Mouse (Mus musculus): Measurements from ENCODE around the gene Tecpr2. TPM values are rescaled to one million over a fixed set of nuclear protein-coding genes. Genes with fewer than 3 reads are reported as not detected.
"Not testable (repeated sequence)": the region's sequence is repeated elsewhere in the genome, so short reads cannot be mapped to it uniquely, and the experiment has no call there.

The Tecpr2 gene
- polyA plus RNA-seq, 1 experiment from 2014 or later: 5.7 TPM

DNA sequence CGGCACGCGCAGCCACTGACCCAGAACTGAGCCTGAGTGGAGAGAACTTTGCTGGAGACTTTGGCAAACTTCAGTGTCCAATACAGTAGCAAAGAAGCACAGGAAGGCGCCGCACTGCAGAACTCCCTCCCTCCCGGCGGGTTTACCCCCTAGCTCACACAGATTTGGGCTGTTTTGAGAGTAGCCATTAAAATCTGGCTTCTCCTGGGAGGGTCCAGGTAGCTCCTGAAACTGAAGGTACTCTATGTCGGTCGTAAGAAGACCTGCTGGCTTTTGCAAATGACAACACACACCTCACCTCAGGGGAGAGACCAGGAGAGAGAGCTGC lies 38.2 kb upstream of the Tecpr2 start:
- H3K4me3 ChIP-seq: peak overlapping the region; percentile 93
- WGBS: 17% methylated on average over 9 of the region's 9 CpGs
- H3K36me3 ChIP-seq: peaks cover 13% of the 10 kb centered on the region
- 0 out of 2 replicates have a peak, but pooled peaks cover 5% of the 10 kb centered on the region for H3K27me3 ChIP-seq
- H3K9me3 ChIP-seq: no peaks in the 10 kb centered on the region
- peak overlapping the region; percentile 80 for H3K27ac ChIP-seq
- ATAC-seq (ENCODE audit: insufficient number of reproducible peaks, insufficient read depth, low FRiP score, low TSS enrichment): no peak
- peaks cover 12% of the 10 kb centered on the region for H3K4me1 ChIP-seq
- peak overlapping the region; percentile 95 for H3K9ac ChIP-seq
- H3K4me2 ChIP-seq (replicated peaks): peak overlapping the region; percentile 79

DNA sequence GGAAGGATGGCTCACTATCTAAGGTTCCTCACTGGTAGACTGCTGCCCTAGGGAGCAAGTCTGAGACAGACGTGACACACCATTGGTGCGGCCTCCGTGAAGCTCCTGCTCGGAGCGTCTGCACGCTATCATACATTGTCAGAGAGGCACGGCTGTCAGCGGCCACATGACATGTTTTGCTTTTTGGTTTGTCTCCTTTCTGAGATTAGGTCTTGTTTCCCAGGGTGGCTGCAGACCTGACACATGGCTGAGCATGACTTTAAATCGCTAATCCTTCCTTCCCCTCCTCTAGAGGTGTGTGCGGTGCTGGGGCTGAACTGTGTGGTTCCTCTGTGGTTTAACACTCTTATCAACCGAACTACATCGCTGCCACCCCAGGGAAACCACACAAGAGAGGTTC lies 37.6 kb upstream of the Tecpr2 start:
- peaks cover 18% of the 10 kb centered on the region for H3K36me3 ChIP-seq
- H3K4me2 ChIP-seq (replicated peaks): peak overlapping the region; percentile 79
- no peaks in the 10 kb centered on the region for H3K9me3 ChIP-seq
- peaks cover 7% of the 10 kb centered on the region for H3K4me1 ChIP-seq
- peak overlapping the region; percentile 93 for H3K4me3 ChIP-seq
- no peaks in the 10 kb centered on the region for H3K27me3 ChIP-seq
- H3K27ac ChIP-seq: no peak overlapping the region
- peak overlapping the region; percentile 95; the same call in 1 of the 2 replicates for H3K9ac ChIP-seq
- ATAC-seq (ENCODE audit: insufficient number of reproducible peaks, insufficient read depth, low FRiP score, low TSS enrichment): no peak
- WGBS: 86% methylated on average over 12 of the region's 12 CpGs

DNA sequence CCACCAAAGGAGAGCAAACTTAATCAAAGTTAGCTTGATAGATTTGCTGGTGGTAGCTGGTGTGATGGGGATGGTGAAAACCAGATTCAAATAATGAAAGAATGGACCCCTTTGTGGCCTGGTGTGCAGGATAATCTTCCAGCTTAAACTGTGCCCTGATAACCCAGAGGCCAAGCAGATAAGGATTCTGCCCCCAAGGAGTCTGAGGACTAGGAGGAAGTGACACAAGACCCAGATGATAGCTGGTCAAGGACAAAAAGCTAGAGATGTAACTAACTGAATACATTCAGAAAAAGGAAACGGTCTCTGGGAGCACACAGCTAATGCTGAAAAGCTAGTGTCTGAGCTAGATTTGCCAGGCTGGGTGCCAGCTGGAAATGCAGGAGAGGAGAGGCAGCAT lies 37.1 kb upstream of the Tecpr2 start:
- Histone ChIP-seq H3K4me2 (replicated peaks) (no peak overlapping the region), H3K4me1 (peaks cover 7% of the 10 kb centered on the region), H3K4me3 (no peak overlapping the region), H3K27me3 (no peaks in the 10 kb centered on the region), H3K9me3 (no peaks in the 10 kb centered on the region), H3K36me3 (peaks cover 20% of the 10 kb centered on the region), H3K27ac (no peak overlapping the region), H3K9ac (no peak overlapping the region)
- 90% methylated on average over 1 of the region's 1 CpGs for WGBS
- no peak for ATAC-seq (ENCODE audit: insufficient number of reproducible peaks, insufficient read depth, low FRiP score, low TSS enrichment)

GRCm38 (mm10) chr12:110854786-110855737 lies 34.0 kb upstream of the Tecpr2 start:
- Histone ChIP-seq H3K4me1 (peaks cover 7% of the 10 kb centered on the region), H3K4me2 (replicated peaks) (no peak overlapping the region), H3K27me3 (no peaks in the 10 kb centered on the region), H3K9me3 (no peaks in the 10 kb centered on the region), H3K9ac (no peak overlapping the region; the same call in 1 of the 2 replicates), H3K27ac (0 out of 2 replicates have a peak overlapping the region, but pooled peaks have one; percentile 1), H3K36me3 (peaks cover 25% of the 10 kb centered on the region), H3K4me3 (no peak overlapping the region)
- no peak for ATAC-seq (ENCODE audit: insufficient number of reproducible peaks, insufficient read depth, low FRiP score, low TSS enrichment)
- 87% methylated on average over 32 of the region's 32 CpGs for WGBS

DNA sequence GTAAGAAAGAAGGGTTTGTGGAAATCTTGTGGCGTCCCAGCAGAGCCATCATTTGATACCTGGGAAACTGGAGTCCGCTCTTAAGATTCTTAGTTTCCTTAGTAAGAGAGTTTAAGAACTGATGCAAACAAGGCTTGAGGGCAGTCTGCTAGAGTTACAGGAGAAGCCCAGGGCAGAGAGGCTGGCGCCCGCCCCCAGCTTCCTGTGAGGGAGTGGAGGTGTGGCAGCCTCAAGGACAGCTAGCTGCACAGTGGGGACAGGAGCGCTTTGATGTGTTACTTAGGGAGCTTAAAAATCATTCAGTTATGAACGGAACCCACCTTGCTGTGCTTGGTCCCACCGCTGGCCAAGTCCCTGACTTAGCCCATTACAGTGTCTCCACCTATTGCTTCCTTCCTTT lies 31.9 kb upstream of the Tecpr2 start:
- Histone ChIP-seq H3K36me3 (peaks cover 41% of the 10 kb centered on the region), H3K27me3 (no peaks in the 10 kb centered on the region), H3K9me3 (no peaks in the 10 kb centered on the region), H3K4me2 (replicated peaks) (no peak overlapping the region), H3K9ac (no peak overlapping the region), H3K27ac (no peak overlapping the region), H3K4me1 (no peaks in the 10 kb centered on the region), H3K4me3 (no peak overlapping the region)
- no peak for ATAC-seq (ENCODE audit: insufficient number of reproducible peaks, insufficient read depth, low FRiP score, low TSS enrichment)
- 57% methylated on average over 7 of the region's 7 CpGs for whole genome bisulfite sequencing

DNA sequence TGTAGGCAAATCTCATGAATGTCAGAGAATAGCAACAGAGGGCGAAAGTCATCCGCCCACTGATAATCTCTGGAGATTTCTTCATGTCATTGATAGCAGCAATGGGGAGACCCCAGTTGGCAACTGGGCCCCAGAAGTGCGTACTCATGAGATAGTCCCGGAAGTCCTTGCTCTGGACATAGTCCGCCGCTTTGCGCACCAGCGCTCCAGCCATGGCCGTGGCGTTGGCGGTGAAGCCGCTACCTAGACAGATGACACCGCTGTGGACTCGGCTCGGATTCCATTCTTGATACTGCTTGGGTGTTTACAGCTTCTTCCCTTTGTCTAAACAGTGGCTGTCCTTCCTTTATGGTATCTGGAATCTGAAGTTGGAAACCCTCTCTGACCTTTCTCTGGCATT lies 30.4 kb upstream of the Tecpr2 start:
- peaks cover 46% of the 10 kb centered on the region for H3K36me3 ChIP-seq
- H3K4me3 ChIP-seq; H3K9me3 ChIP-seq; H3K9ac ChIP-seq; ATAC-seq (ENCODE audit: insufficient number of reproducible peaks, insufficient read depth, low FRiP score, low TSS enrichment); H3K27me3 ChIP-seq; H3K27ac ChIP-seq; H3K4me1 ChIP-seq; H3K4me2 ChIP-seq (replicated peaks): not testable (repeated sequence)
- 95% methylated on average over 15 of the region's 15 CpGs for WGBS

GRCm38 (mm10) chr12:110860293-110860692 lies 28.8 kb upstream of the Tecpr2 start:
- Histone ChIP-seq H3K27me3 (no peaks in the 10 kb centered on the region), H3K27ac (no peak overlapping the region), H3K9ac (no peak overlapping the region), H3K36me3 (peaks cover 46% of the 10 kb centered on the region), H3K4me3 (no peak overlapping the region), H3K4me2 (replicated peaks) (no peak overlapping the region), H3K9me3 (no peaks in the 10 kb centered on the region), H3K4me1 (no peaks in the 10 kb centered on the region)
- no peak for ATAC-seq (ENCODE audit: insufficient number of reproducible peaks, insufficient read depth, low FRiP score, low TSS enrichment)

- no peak overlapping the region for H3K9ac ChIP-seq
- H3K4me3 ChIP-seq: no peak overlapping the region
- H3K27ac ChIP-seq: no peak overlapping the region
- no peaks in the 10 kb centered on the region for H3K27me3 ChIP-seq
- no peaks in the 10 kb centered on the region for H3K4me1 ChIP-seq
- no peak for ATAC-seq (ENCODE audit: insufficient number of reproducible peaks, insufficient read depth, low FRiP score, low TSS enrichment)
- H3K9me3 ChIP-seq: no peaks in the 10 kb centered on the region
- no peak overlapping the region for H3K4me2 ChIP-seq (replicated peaks)
- peaks cover 44% of the 10 kb centered on the region for H3K36me3 ChIP-seq
- WGBS: 66% methylated on average over 7 of the region's 7 CpGs
Measured at GRCm38 (mm10) chr12:110861256-110861655, 27.8 kb upstream of the Tecpr2 start.

GRCm38 (mm10) chr12:110864008-110864407 lies 25.1 kb upstream of the Tecpr2 start:
- Histone ChIP-seq H3K27ac (no peak overlapping the region), H3K27me3 (no peaks in the 10 kb centered on the region), H3K4me1 (no peaks in the 10 kb centered on the region), H3K9ac (no peak overlapping the region), H3K36me3 (peaks cover 67% of the 10 kb centered on the region), H3K4me2 (replicated peaks) (no peak overlapping the region), H3K4me3 (no peak overlapping the region), H3K9me3 (no peaks in the 10 kb centered on the region)
- WGBS: 94% methylated on average over 6 of the region's 6 CpGs
- ATAC-seq (ENCODE audit: insufficient number of reproducible peaks, insufficient read depth, low FRiP score, low TSS enrichment): no peak

GRCm38 (mm10) chr12:110865571-110865970 lies 23.5 kb upstream of the Tecpr2 start:
- no peaks in the 10 kb centered on the region for H3K27me3 ChIP-seq
- H3K27ac ChIP-seq: no peak overlapping the region
- H3K9me3 ChIP-seq: no peaks in the 10 kb centered on the region
- H3K4me1 ChIP-seq: no peaks in the 10 kb centered on the region
- H3K4me2 ChIP-seq (replicated peaks): no peak overlapping the region
- H3K9ac ChIP-seq: no peak overlapping the region
- WGBS: 51% methylated on average over 6 of the region's 6 CpGs
- peaks cover 75% of the 10 kb centered on the region for H3K36me3 ChIP-seq
- H3K4me3 ChIP-seq: no peak overlapping the region
- no peak for ATAC-seq (ENCODE audit: insufficient number of reproducible peaks, insufficient read depth, low FRiP score, low TSS enrichment)

GRCm38 (mm10) chr12:110865989-110866388 lies 23.1 kb upstream of the Tecpr2 start:
- Histone ChIP-seq H3K4me1 (no peaks in the 10 kb centered on the region), H3K4me3 (no peak overlapping the region), H3K4me2 (replicated peaks) (no peak overlapping the region), H3K9me3 (no peaks in the 10 kb centered on the region), H3K27ac (no peak overlapping the region), H3K27me3 (no peaks in the 10 kb centered on the region), H3K9ac (no peak overlapping the region), H3K36me3 (peaks cover 76% of the 10 kb centered on the region)
- 83% methylated on average over 10 of the region's 10 CpGs for WGBS
- no peak for ATAC-seq (ENCODE audit: insufficient number of reproducible peaks, insufficient read depth, low FRiP score, low TSS enrichment)

DNA sequence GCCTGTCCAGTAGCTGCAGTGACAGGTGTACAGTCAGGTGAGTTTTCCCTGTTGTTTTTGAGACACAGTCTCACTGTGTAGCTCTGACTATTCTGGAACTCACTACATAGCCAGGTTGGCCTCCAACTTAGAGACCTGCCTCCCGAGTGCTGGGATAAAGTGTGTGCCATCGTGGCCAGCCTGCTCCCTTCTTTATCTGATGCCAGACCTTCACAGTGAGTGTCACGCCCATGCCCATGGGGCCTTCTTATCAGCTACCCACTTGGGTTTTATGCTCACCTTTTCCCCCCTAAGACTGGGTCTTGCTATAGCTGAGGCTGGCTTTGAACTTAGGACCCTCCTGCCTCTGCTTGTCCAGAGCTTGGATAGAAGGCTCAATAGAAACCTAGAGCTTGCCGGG lies 19.0 kb upstream of the Tecpr2 start:
- Histone ChIP-seq H3K27me3 (no peaks in the 10 kb centered on the region), H3K9ac (no peak overlapping the region), H3K4me3 (no peak overlapping the region), H3K4me2 (replicated peaks) (no peak overlapping the region), H3K4me1 (no peaks in the 10 kb centered on the region), H3K36me3 (peaks cover 91% of the 10 kb centered on the region), H3K9me3 (no peaks in the 10 kb centered on the region), H3K27ac (no peak overlapping the region)
- ATAC-seq (ENCODE audit: insufficient number of reproducible peaks, insufficient read depth, low FRiP score, low TSS enrichment): no peak
- 91% methylated on average over 4 of the region's 4 CpGs for WGBS
